Mouse (Mus musculus) small intestine, adult 2 months (tissue): ENCODE results near the gene Mki67. TPM values are rescaled to one million over a fixed set of nuclear protein-coding genes. Genes with fewer than 3 reads are reported as not detected.
"Not testable (repeated sequence)": the region's sequence is repeated elsewhere in the genome, so short reads cannot be mapped to it uniquely, and the experiment has no call there.

Source experiments
- H3K27ac ChIP-seq: fragments of 200-500 bp; 2 replicates; pipeline ENCODE4 v1.5.1; 2012; ENCODE audit warnings: low read depth, low read length, control low read depth, inconsistent platforms; ENCODE audit not compliant: insufficient read depth
- H3K27me3 ChIP-seq: fragments of 200-500 bp; 2 replicates; pipeline ENCODE4 v1.6.1; 2012; ENCODE audit warnings: mild to moderate bottlenecking, moderate library complexity, low read length, inconsistent platforms; ENCODE audit not compliant: control insufficient read depth, insufficient read depth
- H3K36me3 ChIP-seq: fragments of 200-500 bp; 2 replicates; pipeline ENCODE4 v1.6.1; 2012; ENCODE audit warnings: mild to moderate bottlenecking, low read length, control low read depth, inconsistent platforms; ENCODE audit not compliant: control insufficient read depth, insufficient read depth
- H3K4me1 ChIP-seq: fragments of 200-500 bp; 2 replicates; pipeline ENCODE4 v1.6.1; 2012; ENCODE audit warnings: low read length, inconsistent platforms, mixed read lengths; ENCODE audit not compliant: control insufficient read depth, insufficient read depth, insufficient read length
- H3K4me3 ChIP-seq: fragments of 200-500 bp; 2 replicates; pipeline ENCODE4 v1.5.1; 2012; ENCODE audit warnings: low read depth, mild to moderate bottlenecking, control low read depth, inconsistent platforms, low read length, moderate library complexity
- CTCF ChIP-seq: fragments of 200-500 bp; IDR thresholded peaks from 2 replicates; pipeline ENCODE4 v1.5.1; 2012; ENCODE audit warnings: low read depth, mild to moderate bottlenecking, control low read depth, inconsistent platforms, low read length, moderate library complexity, mixed read lengths; ENCODE audit not compliant: insufficient replicate concordance, insufficient read length; ENCODE audit errors: extremely low read depth
- POLR2A ChIP-seq: fragments of 200-500 bp; IDR thresholded peaks from 2 replicates; pipeline ENCODE4 v1.6.1; 2012; ENCODE audit warnings: low read depth, mild to moderate bottlenecking, control low read depth, inconsistent platforms, low read length, moderate library complexity
- WGBS: fragments of 180-500 bp; shearing (Covaris S2); methylation state at CpG from one replicate; pipeline ENCODE4 v1.1.7; 2018; 5-methylcytosine and 5-hydroxymethylcytosine counted together
- polyA plus RNA-seq: library from polyadenylated mRNA; depleted of rRNA; stranded (reverse); fragments of >200 nt; gene quantifications from 2 replicates; pipeline ENCODE4 v1.2.3, GENCODE M21; 2012

Gene Mki67
- polyA plus RNA-seq, 1 experiment: 1.7 TPM

DNA sequence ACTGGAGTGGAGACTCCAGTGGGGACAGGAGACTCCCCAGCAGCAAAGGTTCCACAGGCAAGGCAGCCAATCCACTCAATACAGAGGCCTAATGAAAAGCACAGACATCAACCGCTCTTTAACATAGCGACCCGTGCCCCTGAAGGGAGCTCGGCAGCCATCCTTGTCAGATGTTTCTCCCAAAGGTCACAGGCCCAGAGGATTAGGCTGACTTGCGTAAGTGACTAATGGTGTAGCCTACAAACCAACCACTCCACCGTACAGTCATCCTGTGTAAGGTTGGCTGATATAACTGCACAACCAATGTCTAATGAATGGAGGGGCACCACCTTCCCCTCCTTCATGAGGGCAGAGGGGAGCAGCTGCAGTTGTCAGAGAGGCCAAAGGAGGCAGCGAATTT, 26.8 kb downstream of the Mki67 start:
- H3K27me3 ChIP-seq: no peaks in the 10 kb centered on the region
- no peak for TF ChIP-seq POLR2A
- TF ChIP-seq CTCF: no peak
- peaks cover 46% of the 10 kb centered on the region for H3K36me3 ChIP-seq
- H3K27ac ChIP-seq: no peak overlapping the region
- H3K4me1 ChIP-seq: no peaks in the 10 kb centered on the region
- 94% methylated on average over 7 of the region's 7 CpGs for WGBS
- no peak overlapping the region for H3K4me3 ChIP-seq

DNA sequence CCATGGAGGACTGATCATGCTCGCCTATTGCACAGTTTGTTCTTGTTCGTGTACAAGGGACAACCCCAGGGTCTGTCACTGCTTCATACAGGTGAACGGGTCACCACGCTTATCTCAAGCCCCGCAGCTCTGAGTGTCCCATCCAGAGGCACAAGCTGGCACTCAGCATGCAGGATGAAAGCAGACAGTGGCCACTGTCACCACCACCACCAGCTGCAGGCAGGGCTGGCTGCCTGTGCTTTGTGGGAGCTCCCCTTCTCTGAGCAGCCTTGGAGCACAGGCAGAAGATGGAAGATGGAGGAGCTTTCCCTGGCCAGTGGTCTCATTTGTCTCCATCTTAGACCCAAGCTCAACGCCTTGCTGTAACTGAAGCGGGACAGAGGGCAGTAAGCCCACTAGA, 31.2 kb downstream of the Mki67 start:
- Histone ChIP-seq H3K4me3 (no peak overlapping the region), H3K4me1 (no peaks in the 10 kb centered on the region), H3K27ac (no peak overlapping the region), H3K36me3 (peaks cover 33% of the 10 kb centered on the region), H3K27me3 (no peaks in the 10 kb centered on the region)
- WGBS: 79% methylated on average over 7 of the region's 7 CpGs
- no peak for TF ChIP-seq CTCF
- no peak for TF ChIP-seq POLR2A

DNA sequence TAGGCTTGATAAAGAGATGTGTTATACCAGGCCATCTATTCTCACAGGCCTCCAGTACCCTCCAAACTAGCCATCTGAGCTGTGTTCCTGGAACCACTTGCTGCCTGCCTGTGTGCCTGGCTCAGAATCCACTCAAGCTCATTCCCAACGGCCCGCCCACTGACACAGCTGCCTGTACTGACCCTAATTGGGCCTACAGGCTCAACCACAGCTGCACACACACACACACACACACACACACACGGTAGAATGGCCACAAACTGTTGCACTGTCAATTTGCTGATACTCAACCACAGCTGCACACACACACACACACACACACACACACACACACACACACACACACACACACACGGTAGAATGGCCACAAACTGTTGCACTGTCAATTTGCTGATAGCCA, 32.1 kb downstream of the Mki67 start:
- H3K27me3 ChIP-seq, H3K4me3 ChIP-seq, H3K4me1 ChIP-seq, H3K27ac ChIP-seq: not testable (repeated sequence)
- 41% methylated on average over 4 of the region's 4 CpGs for WGBS
- H3K36me3 ChIP-seq: peaks cover 29% of the 10 kb centered on the region

DNA sequence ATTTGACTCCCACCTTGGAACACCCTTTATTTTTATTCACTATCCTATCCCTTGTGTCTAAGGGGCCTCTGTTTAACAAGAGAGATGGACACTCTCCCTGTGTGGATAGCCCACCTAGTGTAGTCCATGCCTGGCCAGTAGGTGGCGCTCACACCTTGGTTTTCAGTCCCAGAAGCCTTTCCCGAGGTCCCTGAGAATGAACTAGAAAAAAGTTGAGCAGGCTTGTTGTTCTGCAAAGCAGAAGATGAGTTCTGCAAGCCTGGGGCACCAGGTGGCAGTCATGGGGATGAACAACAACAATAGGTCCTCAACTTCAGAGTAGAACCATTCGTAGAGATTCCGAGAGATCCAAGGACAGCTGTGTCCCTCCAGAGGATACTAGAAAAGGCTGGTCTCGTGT, 35.8 kb downstream of the Mki67 start:
- WGBS: 68% methylated on average over 5 of the region's 5 CpGs
- Histone ChIP-seq H3K36me3 (peaks cover 9% of the 10 kb centered on the region), H3K27ac (no peak overlapping the region), H3K27me3 (no peaks in the 10 kb centered on the region), H3K4me1 (no peaks in the 10 kb centered on the region), H3K4me3 (no peak overlapping the region)
- TF ChIP-seq POLR2A (no peak), CTCF (peak; percentile 91; the same call in 1 of the 2 replicates)

DNA sequence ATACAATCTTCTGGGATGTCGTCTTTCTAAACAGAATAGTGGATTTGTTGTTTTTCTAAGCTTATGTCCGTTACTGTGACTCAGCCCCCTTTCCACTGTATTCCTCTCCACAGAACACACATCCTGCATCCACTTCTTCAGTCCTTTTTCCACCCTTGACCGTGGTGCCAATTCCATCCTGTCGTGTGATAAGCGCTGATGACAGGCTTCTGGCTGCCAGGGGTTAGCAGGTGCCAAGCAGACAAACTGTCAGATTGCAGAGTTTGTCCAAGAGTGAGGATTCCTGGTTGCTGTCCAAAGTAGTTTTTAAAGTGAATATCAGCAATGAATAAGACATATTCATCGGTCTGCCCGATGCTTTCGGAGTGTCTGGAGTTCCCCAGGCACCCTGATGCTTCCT, 39.4 kb downstream of the Mki67 start:
- Histone ChIP-seq H3K4me1 (no peaks in the 10 kb centered on the region), H3K36me3 (peaks cover 3% of the 10 kb centered on the region; the same call in 1 of the 2 replicates), H3K27ac (no peak overlapping the region), H3K27me3 (no peaks in the 10 kb centered on the region), H3K4me3 (no peak overlapping the region)
- no peak for TF ChIP-seq CTCF
- TF ChIP-seq POLR2A: no peak
- WGBS: 62% methylated on average over 8 of the region's 8 CpGs

DNA sequence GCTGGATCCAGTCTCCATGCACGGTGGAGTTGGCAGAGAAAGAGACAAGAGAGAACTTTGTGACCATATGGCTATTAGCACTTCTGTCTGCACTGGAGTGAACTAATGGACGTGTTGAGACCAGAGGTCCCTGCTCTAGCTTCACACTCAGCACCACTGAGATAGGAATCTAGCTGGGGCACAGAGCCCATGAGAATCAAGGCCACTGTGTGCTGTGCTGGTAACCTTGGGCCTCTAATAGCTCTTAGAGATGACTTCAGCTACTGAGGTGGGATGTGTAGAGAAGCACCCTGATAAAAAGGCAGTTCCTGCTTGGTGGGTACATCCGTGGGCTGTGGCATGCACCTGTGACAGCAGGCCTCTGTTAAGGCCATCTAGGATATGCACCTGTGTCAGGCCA, 42.6 kb downstream of the Mki67 start:
- H3K27me3 ChIP-seq: no peaks in the 10 kb centered on the region
- H3K4me3 ChIP-seq: no peak overlapping the region
- no peaks in the 10 kb centered on the region for H3K4me1 ChIP-seq
- H3K36me3 ChIP-seq: peaks cover 11% of the 10 kb centered on the region
- TF ChIP-seq CTCF: no peak
- TF ChIP-seq POLR2A: no peak
- 55% methylated on average over 3 of the region's 3 CpGs for WGBS
- no peak overlapping the region for H3K27ac ChIP-seq

DNA sequence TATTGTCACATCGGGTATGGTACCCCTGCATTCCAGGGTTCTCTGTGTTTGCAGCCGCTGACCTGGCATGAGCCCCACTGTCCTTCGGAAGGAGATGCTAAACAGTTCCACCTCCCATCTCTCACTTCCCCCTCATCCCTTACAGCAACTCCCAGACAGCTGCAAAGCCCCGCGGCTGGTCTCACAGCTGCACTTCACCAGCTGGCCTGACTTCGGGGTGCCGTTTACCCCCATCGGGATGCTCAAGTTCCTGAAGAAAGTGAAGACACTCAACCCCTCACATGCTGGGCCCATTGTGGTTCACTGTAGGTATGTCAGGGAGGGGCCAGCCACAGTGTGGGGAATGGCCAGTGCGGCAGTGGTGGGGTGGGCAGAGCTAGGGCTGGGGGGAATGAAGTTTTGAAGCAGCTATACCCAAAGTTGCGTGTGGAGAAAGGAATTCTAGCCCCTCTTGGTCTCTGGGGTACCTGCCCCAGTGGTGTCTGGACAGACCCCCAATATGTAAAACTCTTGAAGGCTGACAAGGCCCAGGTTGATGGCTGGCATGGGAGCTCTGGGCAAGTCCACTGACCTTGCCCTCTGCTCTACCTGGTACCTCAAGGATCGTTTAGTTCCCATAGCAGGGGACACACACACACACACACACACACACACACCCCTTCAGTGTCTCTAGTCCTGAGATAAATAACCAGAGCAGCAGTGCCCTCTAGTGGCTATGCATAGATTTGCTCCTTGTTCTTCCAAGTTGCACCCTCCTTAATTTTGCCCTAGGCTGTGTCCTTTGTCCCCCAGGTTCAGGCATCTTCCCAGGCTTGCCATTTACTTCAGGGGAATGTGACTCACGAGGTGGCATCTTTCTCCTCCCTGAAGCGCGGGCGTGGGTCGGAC, 47.1 kb downstream of the Mki67 start:
- Histone ChIP-seq H3K4me1 (no peaks in the 10 kb centered on the region), H3K36me3 (peaks cover 12% of the 10 kb centered on the region), H3K27me3 (no peaks in the 10 kb centered on the region), H3K27ac (no peak overlapping the region), H3K4me3 (no peak overlapping the region)
- no peak for TF ChIP-seq POLR2A
- peak; percentile 52; the same call in 1 of the 2 replicates for TF ChIP-seq CTCF
- WGBS: 43% methylated on average over 16 of the region's 16 CpGs

DNA sequence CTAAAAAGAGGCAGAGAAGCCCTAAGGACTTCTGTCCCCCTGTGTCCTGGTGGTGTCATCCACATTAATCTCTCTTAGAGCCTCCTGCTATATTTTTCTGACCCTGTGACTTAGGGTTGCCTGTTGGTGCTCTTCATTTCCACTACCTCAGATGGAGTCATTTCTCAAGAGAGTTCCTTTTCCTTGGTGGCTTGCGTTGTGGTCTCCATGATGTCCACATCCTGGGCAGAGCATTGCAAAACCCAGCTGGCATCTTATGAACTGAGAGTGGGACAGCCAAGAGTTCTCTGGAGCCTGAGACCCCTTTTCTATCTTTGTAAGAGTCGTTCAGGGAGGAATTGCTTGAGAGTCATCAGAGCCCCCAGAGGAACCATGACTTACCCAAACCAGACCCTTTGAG, 49.8 kb downstream of the Mki67 start:
- H3K4me3 ChIP-seq: no peak overlapping the region
- 72% methylated on average over 2 of the region's 2 CpGs for WGBS
- no peaks in the 10 kb centered on the region for H3K4me1 ChIP-seq
- H3K27me3 ChIP-seq: no peaks in the 10 kb centered on the region
- no peak overlapping the region for H3K27ac ChIP-seq
- H3K36me3 ChIP-seq: peaks cover 8% of the 10 kb centered on the region
- TF ChIP-seq CTCF: no peak
- TF ChIP-seq POLR2A: no peak
